Mouse (Mus musculus): ENCODE measurements around the gene Dhx35.

- TF ChIP-seq POLR2A (IDR thresholded peaks at IDR 0.05; ENCODE audit: extremely low read depth, insufficient read depth, low read length) = no peak
- no peak for TF ChIP-seq CTCF (IDR thresholded peaks at IDR 0.05; ENCODE audit: extremely low read depth, insufficient read depth, low read length)
These were observed 23.4 kb upstream of the Dhx35 start for GRCm38 (mm10) chr2:158771066-158771763.

Data from cortical plate, adult 2 months (tissue).